Mouse (Mus musculus) frontal cortex, postnatal 14 days (tissue): Measurements from ENCODE around the gene Lrmda.

Source experiments
- DNase-seq, 2 experiments: peaks; one replicate each; pipeline ENCODE4 v3.0.0; 2022; ENCODE audit warnings: low spot score in 2 of 2

The Lrmda gene

GRCm38 (mm10) chr14:22649985-22650984, 630.8 kb downstream of the Lrmda start:
- no peak for DNase-seq

DNA sequence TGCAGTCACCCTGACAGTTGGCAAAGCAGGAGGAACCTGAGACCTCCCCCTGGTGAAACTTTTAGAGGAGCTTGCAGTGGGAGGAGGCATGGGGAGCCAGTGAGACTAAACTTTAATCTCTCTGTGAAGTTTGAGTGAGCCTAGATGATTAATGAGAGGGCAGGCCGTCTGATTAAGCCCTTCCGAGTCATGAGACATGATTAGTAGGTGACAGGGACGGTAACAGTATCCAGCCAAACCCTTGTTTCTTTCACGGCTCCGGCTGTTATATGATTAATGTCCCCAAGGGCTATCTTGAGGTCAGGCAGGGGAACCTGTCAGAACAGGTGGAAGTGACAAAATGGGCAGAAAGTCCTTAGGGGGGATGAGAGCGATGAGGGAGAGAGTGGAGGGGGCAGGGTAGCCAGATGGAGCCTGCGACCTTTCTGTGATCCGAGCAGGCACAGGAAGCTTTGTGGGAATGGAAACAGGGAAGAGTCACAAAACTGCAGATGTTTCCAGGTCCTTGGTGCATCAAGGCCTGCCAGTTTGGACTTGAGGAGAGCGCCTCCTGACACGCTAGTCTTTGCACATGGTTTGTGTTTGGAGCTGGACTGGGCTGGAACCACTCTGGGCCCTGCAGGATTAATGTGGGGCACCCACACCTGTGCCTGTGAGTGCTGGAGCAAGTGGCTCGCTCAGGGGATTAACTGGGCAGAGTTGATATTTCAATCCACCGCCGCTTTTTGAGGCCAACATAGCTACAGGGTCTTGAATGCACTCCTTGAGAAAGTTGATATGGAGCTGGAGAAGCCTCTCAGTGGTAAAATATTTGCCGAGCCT, 631.8 kb downstream of the Lrmda start:
- no peak for DNase-seq

DNA sequence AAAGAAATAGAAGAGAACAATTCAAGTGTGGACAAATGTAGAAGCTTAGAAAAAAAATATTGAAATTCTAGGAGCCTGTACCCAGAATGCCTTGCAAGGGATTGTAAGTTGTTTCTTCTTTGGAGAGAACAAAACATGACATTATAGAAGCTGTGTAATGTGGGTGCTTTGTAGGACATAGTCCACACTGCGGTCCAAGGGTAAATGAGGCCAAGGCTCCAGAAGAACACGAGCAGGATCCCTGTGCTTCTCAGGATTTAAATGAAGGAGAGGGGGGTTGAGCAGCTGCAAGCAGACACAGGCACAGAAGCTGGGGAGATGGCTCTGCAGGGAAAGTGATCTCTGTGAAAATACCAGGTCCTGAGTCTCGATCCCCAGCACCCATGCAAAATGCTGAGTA, 643.0 kb downstream of the Lrmda start:
- no peak for DNase-seq

DNA sequence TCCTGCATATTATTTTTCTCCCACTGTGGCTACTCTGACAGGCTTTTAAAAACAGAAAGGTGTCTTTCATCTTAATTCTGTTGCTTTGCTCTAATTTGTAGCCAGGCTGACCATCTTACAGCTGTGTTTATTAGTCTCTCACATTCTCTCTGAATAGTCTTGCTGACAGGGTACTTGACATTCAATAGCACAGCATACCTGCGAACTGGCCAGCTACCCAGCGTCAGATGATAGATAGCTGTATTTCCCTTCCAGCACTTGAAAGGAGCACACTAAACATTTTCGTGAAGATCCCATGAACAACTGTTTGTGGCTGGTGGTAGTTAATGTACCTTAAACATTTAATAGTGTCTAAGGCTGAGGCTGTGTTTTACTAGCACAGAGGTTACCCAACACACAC, 646.9 kb downstream of the Lrmda start:
- DNase-seq = no peak

DNA sequence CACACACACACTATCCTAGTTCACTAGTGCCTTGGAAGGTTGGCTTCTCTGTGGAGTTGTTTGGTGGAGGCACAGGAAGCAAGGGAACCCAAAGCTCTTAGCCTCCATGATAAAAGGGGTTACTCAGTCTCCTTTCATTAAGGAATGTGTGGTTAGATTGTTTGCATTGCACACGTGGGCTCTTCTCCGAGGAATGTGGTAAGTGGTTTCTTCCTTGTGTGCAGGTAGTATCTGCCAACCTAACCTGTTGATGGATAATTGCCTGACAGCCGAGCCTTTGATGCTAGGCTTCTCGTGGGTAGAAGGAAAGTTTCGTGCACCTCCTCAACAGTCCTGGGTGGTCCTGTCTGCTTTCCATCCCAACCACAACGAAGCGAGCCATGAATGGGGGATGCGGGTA, 648.8 kb downstream of the Lrmda start:
- no peak for DNase-seq

DNA sequence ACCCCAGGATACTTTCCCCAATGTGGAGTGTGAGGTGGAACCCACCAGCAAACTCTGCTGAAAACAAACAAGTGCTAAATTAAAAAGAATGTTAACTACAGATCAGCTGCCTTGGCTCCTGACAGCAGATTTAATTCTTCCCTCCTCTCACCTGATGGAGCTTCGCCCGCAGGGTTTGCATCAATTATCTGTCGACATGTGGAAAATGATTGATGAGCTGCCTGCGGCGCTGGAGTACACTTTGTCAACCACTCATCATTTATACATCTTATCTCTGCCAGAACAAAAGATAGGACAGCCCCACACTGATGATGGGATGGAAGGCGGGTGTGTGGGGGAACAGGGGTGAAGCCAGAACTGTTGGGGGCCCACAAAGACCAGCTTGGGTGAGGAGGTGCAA, 649.2 kb downstream of the Lrmda start:
- no peak for DNase-seq

- no peak for DNase-seq
Measured at GRCm38 (mm10) chr14:22673581-22673980, 654.1 kb downstream of the Lrmda start.

GRCm38 (mm10) chr14:22679008-22679704, 659.6 kb downstream of the Lrmda start:
- no peak for DNase-seq

DNA sequence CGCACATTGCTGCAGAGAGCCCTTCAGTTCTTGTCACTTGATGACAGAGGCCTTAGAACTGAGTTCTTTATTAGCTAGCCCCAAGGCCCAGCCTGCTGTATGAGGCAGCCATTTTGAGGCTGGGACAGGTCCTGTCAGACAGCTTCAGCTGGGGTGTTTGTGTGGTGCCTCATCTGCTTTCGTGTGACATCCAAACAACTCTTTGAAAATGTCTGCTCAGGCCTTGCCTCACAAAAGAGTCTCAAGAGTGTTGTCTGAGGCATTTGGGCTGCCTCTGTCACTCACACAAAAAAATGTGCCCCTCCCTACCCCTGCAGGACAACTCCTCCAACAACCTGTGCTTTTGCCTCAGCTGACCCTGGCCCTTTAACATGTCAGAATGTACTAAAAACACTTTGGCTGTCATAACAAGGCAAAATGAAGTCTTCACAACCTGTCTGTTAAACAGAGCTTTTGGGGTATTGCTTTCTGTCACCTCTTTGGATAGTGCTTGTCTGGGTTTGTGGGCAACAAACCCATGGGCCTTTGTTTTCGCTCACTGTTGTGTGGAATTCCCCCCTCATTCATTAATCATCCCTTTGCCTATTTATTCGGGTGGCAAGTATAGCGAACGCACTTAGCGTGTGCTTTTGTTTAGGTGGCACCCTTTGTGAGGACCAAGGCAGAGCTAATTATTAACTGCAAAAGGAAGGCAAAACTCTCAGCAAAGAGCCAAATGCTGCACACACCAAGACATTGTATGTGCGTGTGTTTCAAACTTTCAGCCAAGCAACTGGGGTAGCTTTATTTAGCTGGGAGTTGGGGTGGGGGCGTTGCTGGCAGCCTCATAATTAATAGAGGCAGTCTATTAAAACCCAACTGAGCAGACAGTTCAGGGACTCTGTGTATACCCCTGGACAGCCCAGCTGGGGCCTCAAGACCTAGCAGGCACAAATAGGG, 660.5 kb downstream of the Lrmda start:
- DNase-seq = no peak

DNA sequence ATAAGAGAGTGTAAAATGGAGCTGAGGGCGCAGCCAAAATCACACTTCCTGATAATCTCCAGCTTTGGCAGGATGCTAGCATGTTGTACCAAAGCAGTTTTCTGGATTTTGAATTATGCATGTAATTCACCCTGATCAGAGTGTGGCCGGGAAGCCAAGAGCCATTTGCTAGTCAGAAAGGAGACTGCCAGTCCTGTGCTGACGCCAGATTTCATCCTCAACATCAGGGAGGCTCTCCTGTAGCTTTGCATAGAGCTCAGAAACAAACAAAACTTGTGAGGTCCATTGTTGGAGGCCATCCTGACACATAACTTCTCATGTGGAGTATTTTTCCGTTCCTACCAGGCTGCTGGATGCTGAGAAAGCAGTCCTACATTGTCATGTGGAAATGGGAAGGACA, 667.4 kb downstream of the Lrmda start:
- no peak for DNase-seq

- DNase-seq = no peak
Measured at GRCm38 (mm10) chr14:22688399-22688798, 668.9 kb downstream of the Lrmda start.

DNA sequence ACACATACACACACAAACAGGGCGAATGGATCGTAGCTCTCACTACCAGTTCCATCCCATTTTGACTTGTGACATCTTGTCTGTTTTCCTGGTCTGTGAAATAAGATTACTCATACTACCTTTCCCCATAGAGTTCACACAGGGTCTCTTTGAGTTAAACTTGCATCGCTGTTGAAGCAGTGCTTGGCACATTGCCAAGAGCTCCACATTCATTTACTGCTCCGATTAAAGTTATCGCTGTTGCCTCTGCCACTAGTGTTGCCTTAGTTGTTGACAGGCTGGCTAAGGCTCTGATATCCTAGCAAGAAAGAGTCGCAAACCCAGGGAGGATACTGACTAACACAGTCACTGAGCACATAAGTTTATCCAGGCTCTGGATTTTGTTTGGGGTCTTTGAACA, 675.9 kb downstream of the Lrmda start:
- no peak for DNase-seq

DNA sequence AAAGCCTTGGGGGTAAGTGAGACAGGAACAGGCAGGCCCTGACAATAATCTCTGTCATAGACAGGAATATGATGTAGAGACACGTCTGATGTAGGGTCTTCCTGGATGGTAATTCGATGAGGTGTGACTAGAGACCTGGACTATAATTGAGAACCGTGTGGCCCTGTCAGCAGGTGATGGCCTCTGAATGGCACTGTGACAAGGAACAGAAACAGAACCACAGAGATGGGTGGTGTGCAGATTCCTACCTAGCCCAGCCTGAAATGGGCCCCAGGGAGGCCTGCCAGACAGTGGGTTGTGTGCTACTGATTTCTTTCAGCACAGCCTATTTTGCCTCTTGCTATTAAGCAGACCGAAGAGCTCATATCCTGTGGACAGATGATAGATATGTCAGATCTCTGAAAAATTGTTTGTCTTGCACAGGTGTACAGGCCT, 676.4 kb downstream of the Lrmda start:
- DNase-seq = no peak

GRCm38 (mm10) chr14:22700236-22700635, 680.7 kb downstream of the Lrmda start:
- no peak for DNase-seq

DNA sequence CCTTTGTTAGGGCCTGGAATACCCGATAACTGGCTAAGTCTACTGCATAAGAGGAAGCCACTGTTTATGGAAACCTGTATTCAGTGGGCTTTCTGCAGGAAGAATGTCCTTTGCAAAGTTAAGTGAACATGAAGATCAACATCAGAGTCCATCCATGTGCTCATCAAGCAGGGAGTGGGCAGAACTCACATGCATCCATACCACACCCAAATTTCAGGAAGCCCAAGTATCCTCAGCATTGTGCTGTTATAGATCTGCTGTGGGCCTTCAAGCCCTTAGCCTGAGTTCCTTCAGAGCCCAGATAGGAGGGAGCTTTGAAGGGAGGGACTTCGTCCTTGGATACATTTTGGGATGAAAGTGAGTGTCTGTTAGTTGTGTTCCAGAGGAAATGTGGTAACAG, 681.2 kb downstream of the Lrmda start:
- DNase-seq = no peak

DNA sequence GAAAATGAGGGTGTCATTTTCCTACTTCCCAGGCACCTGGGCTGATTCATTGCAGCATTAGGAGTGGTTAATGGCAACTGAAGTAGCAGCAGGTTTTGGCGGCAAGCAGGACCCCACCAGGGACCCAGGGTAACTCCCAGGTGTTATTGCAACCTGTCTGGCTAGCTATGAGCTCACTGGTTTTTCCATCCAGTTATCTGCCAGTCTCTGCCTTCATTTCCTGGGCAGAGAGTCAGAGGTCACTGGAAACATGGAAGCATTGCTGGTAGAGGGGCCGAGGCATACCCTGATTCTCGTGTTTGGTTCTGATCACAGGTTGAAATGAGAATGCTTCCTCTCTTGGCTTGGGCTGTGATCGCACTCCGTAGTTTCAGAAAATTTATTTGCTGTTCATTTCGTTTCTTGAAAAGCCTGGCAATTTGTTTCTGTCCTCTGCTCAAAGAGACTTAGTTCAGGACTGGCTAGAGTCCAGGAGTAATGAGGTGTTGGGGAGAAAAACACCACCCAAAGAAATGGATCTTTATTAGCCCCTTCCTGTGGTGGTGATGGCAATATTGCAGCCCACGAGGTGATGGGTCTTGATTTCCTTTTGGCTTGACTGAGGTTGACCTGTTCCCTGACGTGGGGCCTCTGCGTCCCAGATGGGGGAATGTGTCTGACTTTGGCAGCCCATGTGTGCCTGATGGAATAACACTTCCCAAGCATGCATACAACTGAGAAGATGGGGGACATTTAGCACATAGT, 688.6 kb downstream of the Lrmda start:
- no peak for DNase-seq

DNA sequence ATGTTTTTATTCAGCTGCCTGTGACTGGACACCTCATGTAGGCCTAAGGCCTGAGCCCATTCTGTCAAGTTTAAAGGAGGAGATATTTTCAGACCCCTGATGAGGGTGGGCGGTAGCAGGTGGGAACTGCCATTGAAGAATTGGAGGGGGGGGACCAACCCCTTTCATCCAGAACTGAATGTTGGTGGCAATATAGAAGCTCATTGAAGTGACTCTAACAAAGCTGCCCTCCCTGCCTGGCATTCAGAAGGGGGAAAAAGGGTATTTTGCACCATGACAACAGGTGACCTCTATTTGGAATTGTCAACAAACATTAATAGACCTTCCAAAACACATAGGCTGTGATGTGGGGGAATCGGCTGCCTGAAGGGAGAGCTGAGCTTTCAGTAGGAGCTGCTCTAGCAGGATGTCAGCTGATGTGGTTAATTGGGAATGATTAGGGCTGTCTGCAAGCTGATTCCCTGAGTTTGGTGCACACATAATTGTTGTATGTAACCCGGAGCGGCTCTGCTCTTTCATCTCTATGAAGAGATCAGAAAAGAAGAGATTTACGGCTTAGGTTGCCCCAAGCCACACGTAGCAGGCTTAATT, 690.7 kb downstream of the Lrmda start:
- no peak for DNase-seq

DNA sequence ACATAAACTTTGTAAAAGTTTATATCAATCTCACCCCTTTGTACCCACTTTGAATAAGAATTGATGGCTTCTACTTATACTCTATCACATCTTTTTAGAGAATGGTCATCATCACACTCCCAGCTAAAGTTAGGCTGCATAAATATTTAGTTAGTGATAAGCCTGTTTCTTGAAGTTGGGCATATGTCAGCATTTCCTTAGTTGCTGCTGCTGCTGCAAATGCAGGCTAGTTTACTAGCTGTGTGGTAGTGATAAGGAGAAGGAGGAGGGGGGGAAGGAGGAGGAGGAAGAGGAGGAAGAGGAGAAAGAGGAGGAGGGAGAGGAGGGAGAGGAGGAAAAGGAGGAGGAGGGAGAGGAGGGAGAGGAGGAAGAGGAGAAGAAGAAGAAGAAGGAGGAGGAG, 692.9 kb downstream of the Lrmda start:
- DNase-seq = no peak

GRCm38 (mm10) chr14:22715581-22716378, 696.3 kb downstream of the Lrmda start:
- no peak for DNase-seq
